Mouse (Mus musculus): ENCODE results near the gene Galr3. TPM values are rescaled to one million over a fixed set of nuclear protein-coding genes. Genes with fewer than 3 reads are reported as not detected.
A peak's percentile ranks its signal among the peaks of the same experiment; 100 is the strongest.

Gene Galr3
- polyA plus RNA-seq, 1 experiment from 2014 or later = 0.14 TPM

- no peak overlapping the region for H3K4me3 ChIP-seq (ENCODE audit: low read length)
- H3K27me3 ChIP-seq (replicated peaks; ENCODE audit: control insufficient read depth, insufficient read depth, low read length) = peaks cover 10% of the 10 kb centered on the region
- H3K4me1 ChIP-seq (ENCODE audit: control insufficient read depth, insufficient read depth, low read depth, low read length) = peaks cover 7% of the 10 kb centered on the region
- WGBS = 7% methylated on average over 4 of the region's 4 CpGs
- no peak overlapping the region for H3K9ac ChIP-seq (ENCODE audit: low read depth, low read length)
- H3K27ac ChIP-seq (ENCODE audit: low read depth, low read length) = no peak overlapping the region
- no peak overlapping the region for H3K4me2 ChIP-seq (ENCODE audit: low read length)
- no peak for ATAC-seq
- no peaks in the 10 kb centered on the region for H3K36me3 ChIP-seq (ENCODE audit: control insufficient read depth, insufficient read depth, low read length)
- H3K9me3 ChIP-seq (ENCODE audit: control insufficient read depth, low read length) = no peaks in the 10 kb centered on the region
Measured at GRCm38 (mm10) chr15:79044837-79045236, 3.2 kb downstream of the Galr3 start.

- H3K4me2 ChIP-seq (ENCODE audit: low read length) = no peak overlapping the region
- 79% methylated on average over 4 of the region's 4 CpGs for WGBS
Measured at GRCm38 (mm10) chr15:79048186-79048585, 6.5 kb downstream of the Galr3 start.

GRCm38 (mm10) chr15:79050160-79050845, 8.6 kb downstream of the Galr3 start:
- H3K9me3 ChIP-seq (ENCODE audit: control insufficient read depth, low read length) = no peaks in the 10 kb centered on the region
- H3K4me3 ChIP-seq (ENCODE audit: low read length) = no peak overlapping the region
- no peaks in the 10 kb centered on the region for H3K27me3 ChIP-seq (replicated peaks; ENCODE audit: control insufficient read depth, insufficient read depth, low read length)
- peak overlapping the region; percentile 9; the same call in 1 of the 2 replicates for H3K9ac ChIP-seq (ENCODE audit: low read depth, low read length)
- no peaks in the 10 kb centered on the region; the same call in 1 of the 2 replicates for H3K4me1 ChIP-seq (ENCODE audit: control insufficient read depth, insufficient read depth, low read depth, low read length)
- no peak overlapping the region for H3K27ac ChIP-seq (ENCODE audit: low read depth, low read length)
- H3K4me2 ChIP-seq (ENCODE audit: low read length) = no peak overlapping the region
- peaks cover 19% of the 10 kb centered on the region for H3K36me3 ChIP-seq (ENCODE audit: control insufficient read depth, insufficient read depth, low read length)
- ATAC-seq = peak; percentile 60
- 48% methylated on average over 9 of the region's 9 CpGs for WGBS

More at GRCm38 (mm10) chr15:79048186-79048585, 6.5 kb downstream of the Galr3 start:
- no peaks in the 10 kb centered on the region; the same call in 1 of the 2 replicates for H3K4me1 ChIP-seq (ENCODE audit: control insufficient read depth, insufficient read depth, low read depth, low read length)
- H3K36me3 ChIP-seq (ENCODE audit: control insufficient read depth, insufficient read depth, low read length) = peaks cover under 1% of the 10 kb centered on the region; the same call in 1 of the 2 replicates
- no peak overlapping the region for H3K9ac ChIP-seq (ENCODE audit: low read depth, low read length)
- no peak overlapping the region for H3K27ac ChIP-seq (ENCODE audit: low read depth, low read length)
- H3K4me3 ChIP-seq (ENCODE audit: low read length) = no peak overlapping the region
- H3K9me3 ChIP-seq (ENCODE audit: control insufficient read depth, low read length) = no peaks in the 10 kb centered on the region
- ATAC-seq = no peak
- H3K27me3 ChIP-seq (replicated peaks; ENCODE audit: control insufficient read depth, insufficient read depth, low read length) = 0 out of 2 replicates have a peak, but pooled peaks cover 2% of the 10 kb centered on the region

- H3K4me3 ChIP-seq (ENCODE audit: low read length) = no peak overlapping the region
- peaks cover 24% of the 10 kb centered on the region for H3K36me3 ChIP-seq (ENCODE audit: control insufficient read depth, insufficient read depth, low read length)
- no peak for ATAC-seq
- no peak overlapping the region for H3K9ac ChIP-seq (ENCODE audit: low read depth, low read length)
- no peak overlapping the region for H3K4me2 ChIP-seq (ENCODE audit: low read length)
- H3K27ac ChIP-seq (ENCODE audit: low read depth, low read length) = no peak overlapping the region
- no peaks in the 10 kb centered on the region for H3K9me3 ChIP-seq (ENCODE audit: control insufficient read depth, low read length)
- no peaks in the 10 kb centered on the region for H3K27me3 ChIP-seq (replicated peaks; ENCODE audit: control insufficient read depth, insufficient read depth, low read length)
- 87% methylated on average over 2 of the region's 2 CpGs for WGBS
- no peaks in the 10 kb centered on the region; the same call in 1 of the 2 replicates for H3K4me1 ChIP-seq (ENCODE audit: control insufficient read depth, insufficient read depth, low read depth, low read length)
Measured at GRCm38 (mm10) chr15:79050964-79051363, 9.3 kb downstream of the Galr3 start.

- no peak for ATAC-seq
- Histone ChIP-seq H3K27ac (ENCODE audit: low read depth, low read length) (no peak overlapping the region), H3K9me3 (ENCODE audit: control insufficient read depth, low read length) (no peaks in the 10 kb centered on the region), H3K4me3 (ENCODE audit: low read length) (no peak overlapping the region), H3K9ac (ENCODE audit: low read depth, low read length) (no peak overlapping the region), H3K4me2 (ENCODE audit: low read length) (no peak overlapping the region), H3K27me3 (replicated peaks; ENCODE audit: control insufficient read depth, insufficient read depth, low read length) (no peaks in the 10 kb centered on the region), H3K36me3 (ENCODE audit: control insufficient read depth, insufficient read depth, low read length) (peaks cover 29% of the 10 kb centered on the region), H3K4me1 (ENCODE audit: control insufficient read depth, insufficient read depth, low read depth, low read length) (no peaks in the 10 kb centered on the region; the same call in 1 of the 2 replicates)
- WGBS = 66% methylated on average over 13 of the region's 13 CpGs
Measured at GRCm38 (mm10) chr15:79051461-79052360, 10.0 kb downstream of the Galr3 start.

GRCm38 (mm10) chr15:79052366-79052765, 10.7 kb downstream of the Galr3 start:
- H3K27me3 ChIP-seq (replicated peaks; ENCODE audit: control insufficient read depth, insufficient read depth, low read length) = no peaks in the 10 kb centered on the region
- ATAC-seq = no peak
- no peaks in the 10 kb centered on the region for H3K9me3 ChIP-seq (ENCODE audit: control insufficient read depth, low read length)
- no peaks in the 10 kb centered on the region; the same call in 1 of the 2 replicates for H3K4me1 ChIP-seq (ENCODE audit: control insufficient read depth, insufficient read depth, low read depth, low read length)
- 79% methylated on average over 2 of the region's 2 CpGs for WGBS
- H3K4me3 ChIP-seq (ENCODE audit: low read length) = no peak overlapping the region
- H3K4me2 ChIP-seq (ENCODE audit: low read length) = no peak overlapping the region
- peaks cover 29% of the 10 kb centered on the region for H3K36me3 ChIP-seq (ENCODE audit: control insufficient read depth, insufficient read depth, low read length)
- H3K27ac ChIP-seq (ENCODE audit: low read depth, low read length) = no peak overlapping the region
- H3K9ac ChIP-seq (ENCODE audit: low read depth, low read length) = no peak overlapping the region

- H3K27me3 ChIP-seq (replicated peaks; ENCODE audit: control insufficient read depth, insufficient read depth, low read length) = no peaks in the 10 kb centered on the region
- H3K27ac ChIP-seq (ENCODE audit: low read depth, low read length) = no peak overlapping the region
- no peaks in the 10 kb centered on the region; the same call in none of the 2 replicates for H3K4me1 ChIP-seq (ENCODE audit: control insufficient read depth, insufficient read depth, low read depth, low read length)
- peaks cover 54% of the 10 kb centered on the region for H3K36me3 ChIP-seq (ENCODE audit: control insufficient read depth, insufficient read depth, low read length)
- ATAC-seq = no peak
- H3K9ac ChIP-seq (ENCODE audit: low read depth, low read length) = no peak overlapping the region
- no peaks in the 10 kb centered on the region for H3K9me3 ChIP-seq (ENCODE audit: control insufficient read depth, low read length)
- no peak overlapping the region for H3K4me3 ChIP-seq (ENCODE audit: low read length)
- WGBS = 90% methylated on average over 7 of the region's 7 CpGs
- no peak overlapping the region for H3K4me2 ChIP-seq (ENCODE audit: low read length)
Measured at GRCm38 (mm10) chr15:79056601-79057000, 14.9 kb downstream of the Galr3 start.

- Histone ChIP-seq H3K4me1 (ENCODE audit: control insufficient read depth, insufficient read depth, low read depth, low read length) (peaks cover 5% of the 10 kb centered on the region), H3K27me3 (replicated peaks; ENCODE audit: control insufficient read depth, insufficient read depth, low read length) (no peaks in the 10 kb centered on the region), H3K9ac (ENCODE audit: low read depth, low read length) (no peak overlapping the region), H3K4me2 (ENCODE audit: low read length) (no peak overlapping the region), H3K4me3 (ENCODE audit: low read length) (no peak overlapping the region), H3K27ac (ENCODE audit: low read depth, low read length) (no peak overlapping the region), H3K9me3 (ENCODE audit: control insufficient read depth, low read length) (no peaks in the 10 kb centered on the region), H3K36me3 (ENCODE audit: control insufficient read depth, insufficient read depth, low read length) (peaks cover 54% of the 10 kb centered on the region)
- ATAC-seq = no peak
- WGBS = 88% methylated on average over 6 of the region's 6 CpGs
Measured at GRCm38 (mm10) chr15:79057850-79058249, 16.2 kb downstream of the Galr3 start.

Measured in hindbrain, embryonic 16.5 days (tissue).